17 mouse cellular contexts compared by ENCODE assay signal in the genomic region with DNA sequence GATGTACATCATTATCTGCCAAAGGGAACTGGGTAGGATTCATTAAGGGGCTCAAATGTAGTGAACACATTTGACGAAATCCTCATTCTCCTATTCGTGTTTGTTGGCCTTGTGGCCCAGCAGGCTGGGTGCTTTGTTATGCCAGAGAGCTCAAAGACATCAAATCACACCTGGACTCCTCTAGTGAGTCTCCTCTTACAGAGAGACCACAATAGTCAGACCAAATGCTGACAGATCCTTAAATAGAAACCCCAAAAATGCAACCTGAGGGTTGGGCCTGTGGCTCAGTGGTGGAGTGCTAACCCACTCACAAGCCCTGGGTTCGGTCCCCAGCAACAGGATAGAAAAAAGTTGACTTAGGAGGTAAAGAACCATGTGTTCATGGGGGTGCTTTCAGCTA.
"Had no signal": no experiment of that assay in that cellular context is flagged by ENCODE, and none has a peak within 500 bp of the region (broad histone marks: within the 10 kb centered on the region; RNA-seq: fewer than 3 reads in every experiment).

No protein-coding gene starts in this region.

- H3K4me1 ChIP-seq: limb, embryonic 15.5 days; liver, embryonic 12.5 days; midbrain, embryonic 10.5 days; neural tube, embryonic 12.5 days; stomach, embryonic 15.5 days had no signal

- ATAC-seq: liver, embryonic 12.5 days had no signal

- DNase-seq: kidney, postnatal 36 days; layer of hippocampus, adult 9-11 months; layer of hippocampus, postnatal 36 days; lung, embryonic 14.5 days; lung, postnatal 10 days; lung, postnatal 4 days; midbrain, embryonic 14.5 days; retina, postnatal 1 day; right cerebral cortex, postnatal 14 days; thymus, postnatal 4 days had no signal

- H3K27me3 ChIP-seq: limb, embryonic 15.5 days; liver, embryonic 12.5 days; neural tube, embryonic 12.5 days; stomach, embryonic 15.5 days had no signal

- H3K36me3 ChIP-seq: limb, embryonic 15.5 days; liver, embryonic 12.5 days; midbrain, embryonic 10.5 days; neural tube, embryonic 12.5 days; stomach, embryonic 15.5 days had no signal

- H3K27ac ChIP-seq: kidney, postnatal 0 days; limb, embryonic 15.5 days; liver, embryonic 12.5 days; midbrain, embryonic 10.5 days; neural tube, embryonic 12.5 days; stomach, embryonic 15.5 days had no signal

- H3K4me2 ChIP-seq: limb, embryonic 15.5 days; liver, embryonic 12.5 days; lung, embryonic 14.5 days; neural tube, embryonic 12.5 days; stomach, embryonic 15.5 days had no signal

- H3K9ac ChIP-seq: limb, embryonic 15.5 days; liver, embryonic 12.5 days; lung, embryonic 14.5 days; neural tube, embryonic 12.5 days; stomach, embryonic 15.5 days had no signal

- H3K9me3 ChIP-seq: limb, embryonic 15.5 days; liver, embryonic 12.5 days; midbrain, embryonic 10.5 days; neural tube, embryonic 12.5 days; stomach, embryonic 15.5 days had no signal

- H3K4me3 ChIP-seq: limb, embryonic 15.5 days; liver, embryonic 12.5 days; midbrain, embryonic 10.5 days; myocyte; neural tube, embryonic 12.5 days; stomach, embryonic 15.5 days had no signal
